ENCODE assay signal across 24 mouse cellular contexts in the genomic region with DNA sequence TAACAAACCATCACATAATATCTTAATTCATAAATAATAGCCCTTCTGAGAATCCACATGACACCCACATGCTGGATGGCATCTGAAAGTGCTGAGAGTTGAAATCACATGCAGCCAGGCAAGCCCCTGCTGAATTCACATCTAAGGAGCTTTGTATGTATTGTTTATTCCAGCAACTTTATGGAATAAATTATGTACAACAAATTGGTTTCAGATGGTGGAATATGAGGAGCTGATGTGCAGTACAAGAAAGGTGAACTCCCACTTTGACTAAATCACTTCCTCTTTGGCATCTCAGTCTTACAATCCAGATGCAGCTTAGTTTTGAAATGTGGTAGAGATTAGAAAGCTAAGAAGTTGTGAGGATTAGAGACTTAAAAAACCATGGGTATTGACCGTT.
DNase-seq lines count a peak whose midpoint lies in the region; ATAC-seq and TF ChIP-seq lines count a peak whose summit lies in the region.
"Had no signal": no experiment of that assay in that cellular context is flagged by ENCODE, and none has a peak within 500 bp of the region (broad histone marks: within the 10 kb centered on the region; RNA-seq: fewer than 3 reads in every experiment).

No protein-coding gene starts in this region.

- no peak for TF ChIP-seq CTCF in forebrain, postnatal 0 days (IDR thresholded peaks at IDR 0.05; ENCODE audit: low read depth)

- no peak overlapping the region for H3K27ac ChIP-seq in neural tube, embryonic 15.5 days (replicated peaks)
- no peak overlapping the region for H3K27ac ChIP-seq in hindbrain, embryonic 16.5 days (ENCODE audit: low read depth, low read length)
- H3K27ac ChIP-seq in forebrain, postnatal 0 days (ENCODE audit: low read depth, low read length): no peak overlapping the region
- H3K27ac ChIP-seq: embryonic facial prominence, embryonic 15.5 days; forebrain, embryonic 10.5 days; heart, adult 2 months; heart, embryonic 15.5 days; hindbrain, embryonic 15.5 days; intestine, embryonic 15.5 days had no signal

- 89% methylated on average over 1 of the region's 1 CpGs for WGBS in neural tube, embryonic 15.5 days
- 81% methylated on average over 1 of the region's 1 CpGs for WGBS in hindbrain, embryonic 16.5 days
- whole genome bisulfite sequencing in forebrain, postnatal 0 days: 85% methylated on average over 1 of the region's 1 CpGs

- no peaks in the 10 kb centered on the region for H3K27me3 ChIP-seq in neural tube, embryonic 15.5 days (replicated peaks)
- no peaks in the 10 kb centered on the region for H3K27me3 ChIP-seq in hindbrain, embryonic 16.5 days (replicated peaks; ENCODE audit: control insufficient read depth, insufficient read depth, low read length)
- H3K27me3 ChIP-seq in forebrain, postnatal 0 days (ENCODE audit: insufficient read depth, low read length): no peaks in the 10 kb centered on the region
- H3K27me3 ChIP-seq: CH12.LX; embryonic facial prominence, embryonic 15.5 days; heart, embryonic 15.5 days; hindbrain, embryonic 15.5 days; intestine, embryonic 15.5 days had no signal

- H3K4me2 ChIP-seq in neural tube, embryonic 15.5 days: no peak overlapping the region
- no peak overlapping the region for H3K4me2 ChIP-seq in hindbrain, embryonic 16.5 days (ENCODE audit: low read length)
- no peak overlapping the region for H3K4me2 ChIP-seq in forebrain, postnatal 0 days (ENCODE audit: low read depth)
- H3K4me2 ChIP-seq: embryonic facial prominence, embryonic 15.5 days; heart, embryonic 11.5 days; heart, embryonic 15.5 days; hindbrain, embryonic 15.5 days; intestine, embryonic 15.5 days had no signal

- H3K36me3 ChIP-seq in neural tube, embryonic 15.5 days: no peaks in the 10 kb centered on the region
- no peaks in the 10 kb centered on the region for H3K36me3 ChIP-seq in hindbrain, embryonic 16.5 days (ENCODE audit: control insufficient read depth, insufficient read depth, low read length)
- H3K36me3 ChIP-seq in forebrain, postnatal 0 days (ENCODE audit: insufficient read depth): no peaks in the 10 kb centered on the region
- H3K36me3 ChIP-seq: embryonic facial prominence, embryonic 15.5 days; forebrain, embryonic 10.5 days; heart, embryonic 15.5 days; hindbrain, embryonic 15.5 days; intestine, embryonic 15.5 days had no signal

- H3K9me3 ChIP-seq in neural tube, embryonic 15.5 days (replicated peaks): no peaks in the 10 kb centered on the region
- H3K9me3 ChIP-seq in hindbrain, embryonic 16.5 days (ENCODE audit: control insufficient read depth, low read length): no peaks in the 10 kb centered on the region
- H3K9me3 ChIP-seq in forebrain, postnatal 0 days (ENCODE audit: low read length): no peaks in the 10 kb centered on the region
- H3K9me3 ChIP-seq: embryonic facial prominence, embryonic 15.5 days; forebrain, embryonic 10.5 days; heart, embryonic 15.5 days; hindbrain, embryonic 15.5 days; intestine, embryonic 15.5 days had no signal

- no peak for ATAC-seq in neural tube, embryonic 15.5 days (ENCODE audit: low FRiP score)
- ATAC-seq in hindbrain, embryonic 16.5 days: no peak
- no peak for ATAC-seq in forebrain, postnatal 0 days
- ATAC-seq: forebrain, embryonic 14.5 days; intestine, embryonic 15.5 days had no signal

- H3K4me1 ChIP-seq in neural tube, embryonic 15.5 days: no peaks in the 10 kb centered on the region
- H3K4me1 ChIP-seq in hindbrain, embryonic 16.5 days (ENCODE audit: control insufficient read depth, insufficient read depth, low read depth, low read length): no peaks in the 10 kb centered on the region
- H3K4me1 ChIP-seq in forebrain, postnatal 0 days (ENCODE audit: insufficient read depth): no peaks in the 10 kb centered on the region
- H3K4me1 ChIP-seq: embryonic facial prominence, embryonic 15.5 days; forebrain, embryonic 10.5 days; heart, embryonic 15.5 days; hindbrain, embryonic 15.5 days; intestine, embryonic 15.5 days had no signal

- H3K9ac ChIP-seq in neural tube, embryonic 15.5 days (replicated peaks): no peak overlapping the region
- no peak overlapping the region for H3K9ac ChIP-seq in hindbrain, embryonic 16.5 days (ENCODE audit: low read depth, low read length)
- H3K9ac ChIP-seq in forebrain, postnatal 0 days: no peak overlapping the region
- H3K9ac ChIP-seq: embryonic facial prominence, embryonic 15.5 days; heart, embryonic 15.5 days; hindbrain, embryonic 15.5 days; intestine, embryonic 15.5 days had no signal

- H3K4me3 ChIP-seq in neural tube, embryonic 15.5 days (replicated peaks): no peak overlapping the region
- H3K4me3 ChIP-seq in hindbrain, embryonic 16.5 days (ENCODE audit: low read length): no peak overlapping the region
- no peak overlapping the region for H3K4me3 ChIP-seq in forebrain, postnatal 0 days (ENCODE audit: low read depth, low read length)
- H3K4me3 ChIP-seq: embryonic facial prominence, embryonic 15.5 days; erythroblast, embryonic 14.5 days; forebrain, embryonic 10.5 days; heart, adult 2 months; heart, embryonic 15.5 days; hindbrain, embryonic 15.5 days; intestine, embryonic 15.5 days had no signal

- peak; percentile 6 for DNase-seq in embryo, embryonic 11 days
- no peak for DNase-seq in embryo, embryonic 10 days (ENCODE audit: low spot score)
- DNase-seq in NIH3T3 (ENCODE audit: low read depth): peak; percentile 28
- peak; percentile 28 for DNase-seq in forelimb bud, embryonic 11.5 days (ENCODE audit: low read depth, low spot score)
- DNase-seq in forebrain, postnatal 0 days: no peak
- DNase-seq: adrenal gland, adult 2 months; adrenal gland, postnatal 25 days; cerebellum, adult 2 months; cerebellum, postnatal 10 days; gastrocnemius, postnatal 10 days; heart, adult 2 months; heart, postnatal 14 days; kidney, adult 18-20 months had no signal

Comparison
In these comparisons a context has a peak if more than half of its experiments do, and no peak if none do; other contexts are left out.
1. DNase-seq: peak in embryo, embryonic 11 days (single experiment), NIH3T3 (single experiment) and forelimb bud, embryonic 11.5 days (single experiment); none in embryo, embryonic 10 days (single experiment) and forebrain, postnatal 0 days (single experiment).